Mouse (Mus musculus): ENCODE data around the gene Pirb.

- TF ChIP-seq CTCF (IDR thresholded peaks at IDR 0.05; ENCODE audit: control insufficient read depth, insufficient read depth, insufficient replicate concordance, low read depth, low read length) (no peak), POLR2A (IDR thresholded peaks at IDR 0.05; ENCODE audit: control insufficient read depth, low read depth, low read length) (no peak)
These were observed 27.7 kb downstream of the Pirb start, which contains the start of gene Tsen34 for GRCm38 (mm10) chr7:3692382-3692986.
